Mouse (Mus musculus) cerebellum, adult 2 months (tissue): ENCODE measurements at regions not wholly inside any gene's neighbourhood (a gene's known extent, or its start where the extent isn't known, plus 50 kb on each side); places are given as distances from the start of the nearest gene placed in this dataset.

Source experiments
- CTCF ChIP-seq: fragments of 200-500 bp; IDR thresholded peaks from 2 replicates; pipeline ENCODE4 v1.5.1; 2011; ENCODE audit warnings: low read depth, mild to moderate bottlenecking, control low read depth, low read length, moderate library complexity, borderline replicate concordance; ENCODE audit not compliant: insufficient read depth
- POLR2A ChIP-seq: fragments of 200-500 bp; IDR thresholded peaks from 2 replicates; pipeline ENCODE4 v1.6.1; 2011; ENCODE audit warnings: low read length, control low read depth, borderline replicate concordance; ENCODE audit not compliant: insufficient read depth

DNA sequence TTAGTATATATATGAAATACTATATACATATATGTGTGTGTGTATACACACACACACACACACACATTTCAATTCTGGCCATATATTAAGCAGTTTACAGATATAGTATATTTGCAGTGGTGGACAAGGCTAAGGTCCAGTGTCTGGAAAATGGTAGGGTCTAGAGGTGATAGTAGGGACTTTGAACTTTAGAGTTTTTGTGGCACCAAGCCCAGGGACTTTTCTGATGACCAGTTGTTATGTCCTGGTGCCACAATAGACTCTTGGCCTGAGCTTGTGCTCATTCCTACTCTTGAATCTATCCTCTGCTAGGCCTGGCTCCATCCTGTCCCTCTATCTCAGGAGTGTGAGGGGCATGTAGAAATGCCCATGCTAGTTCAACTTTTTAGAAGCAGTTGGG, 454.0 kb downstream of the Pik3r1 start:
- TF ChIP-seq POLR2A (no peak), CTCF (no peak)
